Mouse (Mus musculus) CD4-positive helper T cell, adult 2 months (primary cell): ENCODE measurements around the gene Krtap17-1.

Experiments
- DNase-seq: peaks from one replicate; pipeline ENCODE4 v3.0.0-alpha.2; 2012; ENCODE audit warnings: low read depth, missing footprints, low spot score

The Krtap17-1 gene

DNA sequence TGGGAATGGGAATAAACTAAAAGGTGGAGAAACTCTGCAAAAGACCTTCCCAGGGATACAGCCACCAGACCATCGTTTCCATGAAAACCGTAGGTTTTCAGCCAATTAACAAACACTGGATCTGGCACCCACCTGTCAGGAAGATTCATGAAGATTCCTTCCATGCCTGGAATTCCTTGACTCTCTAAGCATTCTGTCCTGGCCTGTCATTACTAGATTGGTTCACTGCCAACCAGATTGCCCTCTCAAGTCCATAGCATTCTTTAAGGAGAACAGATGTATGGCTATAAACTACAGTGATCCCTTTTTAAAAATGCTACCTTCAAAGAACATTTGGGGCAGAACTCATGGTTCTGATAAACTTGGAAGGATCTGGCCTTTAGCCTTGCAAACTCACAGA lies 27.8 kb downstream of the Krtap17-1 start:
- DNase-seq: no peak

DNA sequence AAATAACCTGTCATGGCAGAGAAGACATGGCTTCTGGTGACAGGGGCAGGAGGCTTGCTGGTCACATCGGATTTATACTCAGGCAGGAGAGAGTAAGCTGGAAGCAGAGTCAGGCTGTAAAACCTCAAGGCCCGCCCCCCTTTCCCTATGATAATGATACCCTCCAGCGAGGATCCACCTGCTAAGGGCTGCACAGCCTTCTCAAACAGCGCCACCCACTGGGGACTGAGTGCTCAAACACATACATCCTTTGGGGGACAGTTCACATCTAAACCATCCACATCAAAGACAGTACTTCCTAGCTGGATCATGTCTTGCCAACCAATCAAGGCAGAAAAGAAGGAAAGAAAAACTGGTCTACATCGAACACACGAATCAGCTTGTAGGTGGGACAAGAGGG lies 29.6 kb downstream of the Krtap17-1 start:
- no peak for DNase-seq

DNA sequence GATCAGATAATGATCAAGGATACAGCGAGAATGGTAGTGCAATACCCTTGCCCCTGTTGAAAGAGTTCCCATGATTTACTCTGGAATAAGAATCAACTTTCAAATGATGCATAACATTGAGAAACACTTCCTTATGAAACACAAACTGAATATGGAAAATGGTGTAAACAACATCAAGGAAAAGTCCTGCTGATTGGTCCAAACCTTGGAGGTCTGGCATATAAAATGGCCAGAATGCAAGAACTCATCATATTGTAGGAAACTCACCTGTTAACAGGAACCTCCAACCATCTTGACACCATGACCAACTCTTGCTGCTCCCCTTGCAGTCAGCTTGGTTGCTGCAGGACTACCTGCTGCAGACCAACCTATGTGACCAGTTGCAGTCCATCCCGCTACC lies 45.6 kb downstream of the Krtap17-1 start, which contains the start of gene Krtap9-5:
Gene Krtap9-5 (plus strand): TSS at position 301 of the 400 bp plus-strand sequence.
- no peak for DNase-seq
